Mouse (Mus musculus): ENCODE measurements around the gene Cacna1c. TPM values are rescaled to one million over a fixed set of nuclear protein-coding genes. Genes with fewer than 3 reads are reported as not detected.

Gene Cacna1c
- polyA plus RNA-seq, 1 experiment from 2014 or later, result 4.7 TPM

DNA sequence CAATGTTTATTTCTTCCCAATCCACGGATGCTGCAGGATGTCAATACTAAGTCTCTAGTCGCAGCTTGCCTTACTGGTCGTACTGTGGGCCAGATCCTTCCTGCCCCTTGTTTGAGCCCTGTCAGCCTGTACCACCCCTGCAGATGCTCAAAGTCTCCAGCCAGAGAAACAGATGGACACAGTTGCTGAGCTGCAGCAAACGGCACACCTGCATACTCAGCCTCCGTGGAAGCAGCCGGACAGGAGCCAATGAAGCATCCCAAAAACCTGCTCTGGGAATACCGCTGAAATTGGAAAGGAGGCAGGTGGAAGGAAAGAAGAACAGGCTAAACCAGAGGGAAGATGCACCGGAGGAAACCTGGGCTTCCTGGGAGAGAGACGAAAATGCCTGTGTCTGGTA, 243.8 kb downstream of the Cacna1c start:
- Histone ChIP-seq H3K4me2 (ENCODE audit: low read length) (no peak overlapping the region), H3K9me3 (ENCODE audit: control insufficient read depth, low read length) (no peaks in the 10 kb centered on the region), H3K4me3 (ENCODE audit: low read length) (no peak overlapping the region), H3K4me1 (ENCODE audit: control insufficient read depth, insufficient read depth, low read depth, low read length) (no peaks in the 10 kb centered on the region; the same call in 1 of the 2 replicates), H3K9ac (ENCODE audit: low read depth, low read length) (no peak overlapping the region), H3K27ac (ENCODE audit: low read depth, low read length) (no peak overlapping the region), H3K27me3 (replicated peaks; ENCODE audit: control insufficient read depth, insufficient read depth, low read length) (no peaks in the 10 kb centered on the region), H3K36me3 (ENCODE audit: control insufficient read depth, insufficient read depth, low read length) (no peaks in the 10 kb centered on the region)
- ATAC-seq, result peak; percentile 25; the same call in 1 of the 2 replicates
- 70% methylated on average over 9 of the region's 9 CpGs for WGBS

GRCm38 (mm10) chr6:118950190-118950589, 246.0 kb downstream of the Cacna1c start:
- Histone ChIP-seq H3K9ac (ENCODE audit: low read depth, low read length) (no peak overlapping the region), H3K27me3 (replicated peaks; ENCODE audit: control insufficient read depth, insufficient read depth, low read length) (no peaks in the 10 kb centered on the region), H3K27ac (ENCODE audit: low read depth, low read length) (no peak overlapping the region; the same call in 1 of the 2 replicates), H3K36me3 (ENCODE audit: control insufficient read depth, insufficient read depth, low read length) (no peaks in the 10 kb centered on the region), H3K9me3 (ENCODE audit: control insufficient read depth, low read length) (no peaks in the 10 kb centered on the region), H3K4me2 (ENCODE audit: low read length) (no peak overlapping the region), H3K4me1 (ENCODE audit: control insufficient read depth, insufficient read depth, low read depth, low read length) (no peaks in the 10 kb centered on the region; the same call in 1 of the 2 replicates), H3K4me3 (ENCODE audit: low read length) (no peak overlapping the region)
- WGBS, result 64% methylated on average over 13 of the region's 13 CpGs
- ATAC-seq, result peak; percentile 53; the same call in 1 of the 2 replicates

DNA sequence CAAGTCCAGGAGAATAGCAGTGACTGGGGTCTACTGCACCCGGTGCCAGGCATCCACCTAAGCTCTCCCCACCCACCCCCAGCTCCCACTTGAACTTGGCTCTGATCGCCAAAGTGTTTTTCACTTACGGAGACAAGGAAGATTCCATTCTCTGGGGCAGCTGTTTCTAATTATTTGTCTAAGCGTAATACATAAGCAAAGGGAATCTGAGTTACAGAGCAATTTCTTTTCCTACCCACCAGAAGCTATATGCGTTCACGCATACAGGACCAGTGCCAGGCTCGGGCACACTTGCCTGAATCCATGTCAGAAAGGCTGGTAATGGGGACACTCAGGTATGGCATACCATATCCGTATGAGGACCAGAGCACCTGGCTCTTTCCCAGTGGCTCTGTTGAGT, 248.9 kb downstream of the Cacna1c start:
- Histone ChIP-seq H3K4me3 (ENCODE audit: low read length) (no peak overlapping the region), H3K4me2 (ENCODE audit: low read length) (no peak overlapping the region), H3K9ac (ENCODE audit: low read depth, low read length) (no peak overlapping the region), H3K9me3 (ENCODE audit: control insufficient read depth, low read length) (no peaks in the 10 kb centered on the region), H3K4me1 (ENCODE audit: control insufficient read depth, insufficient read depth, low read depth, low read length) (no peaks in the 10 kb centered on the region; the same call in 1 of the 2 replicates), H3K27ac (ENCODE audit: low read depth, low read length) (no peak overlapping the region), H3K36me3 (ENCODE audit: control insufficient read depth, insufficient read depth, low read length) (no peaks in the 10 kb centered on the region), H3K27me3 (replicated peaks; ENCODE audit: control insufficient read depth, insufficient read depth, low read length) (no peaks in the 10 kb centered on the region)
- 76% methylated on average over 8 of the region's 8 CpGs for WGBS
- no peak for ATAC-seq

DNA sequence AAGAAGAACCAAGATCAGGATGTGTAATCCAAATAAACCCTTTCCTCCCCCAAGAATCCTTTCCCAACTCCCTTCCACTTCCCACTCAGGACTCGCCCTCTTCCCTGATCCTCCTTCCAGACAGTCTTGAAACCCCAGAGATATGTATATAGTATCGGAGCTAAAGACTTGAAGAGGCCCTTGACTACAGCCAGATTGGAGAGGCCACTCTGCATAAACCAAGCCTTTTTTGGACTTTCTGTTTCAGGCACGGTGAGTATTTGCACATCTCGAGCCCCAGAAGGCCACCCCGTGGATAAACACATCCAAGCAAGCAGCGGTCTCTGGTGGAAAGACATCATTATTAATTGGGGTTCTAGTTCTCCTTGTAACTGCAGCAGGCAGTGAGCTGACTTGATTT, 249.6 kb downstream of the Cacna1c start:
- Histone ChIP-seq H3K27me3 (replicated peaks; ENCODE audit: control insufficient read depth, insufficient read depth, low read length) (no peaks in the 10 kb centered on the region), H3K4me3 (ENCODE audit: low read length) (no peak overlapping the region), H3K9ac (ENCODE audit: low read depth, low read length) (no peak overlapping the region), H3K4me1 (ENCODE audit: control insufficient read depth, insufficient read depth, low read depth, low read length) (no peaks in the 10 kb centered on the region; the same call in 1 of the 2 replicates), H3K9me3 (ENCODE audit: control insufficient read depth, low read length) (no peaks in the 10 kb centered on the region), H3K4me2 (ENCODE audit: low read length) (no peak overlapping the region), H3K36me3 (ENCODE audit: control insufficient read depth, insufficient read depth, low read length) (no peaks in the 10 kb centered on the region), H3K27ac (ENCODE audit: low read depth, low read length) (no peak overlapping the region)
- WGBS, result 88% methylated on average over 6 of the region's 6 CpGs
- no peak for ATAC-seq

GRCm38 (mm10) chr6:118944093-118944492, 252.1 kb downstream of the Cacna1c start:
- H3K9ac ChIP-seq (ENCODE audit: low read depth, low read length), result no peak overlapping the region
- H3K4me1 ChIP-seq (ENCODE audit: control insufficient read depth, insufficient read depth, low read depth, low read length), result 0 out of 2 replicates have a peak, but pooled peaks cover 2% of the 10 kb centered on the region
- H3K4me2 ChIP-seq (ENCODE audit: low read length), result no peak overlapping the region
- no peak for ATAC-seq
- no peaks in the 10 kb centered on the region for H3K27me3 ChIP-seq (replicated peaks; ENCODE audit: control insufficient read depth, insufficient read depth, low read length)
- H3K36me3 ChIP-seq (ENCODE audit: control insufficient read depth, insufficient read depth, low read length), result no peaks in the 10 kb centered on the region
- no peak overlapping the region for H3K27ac ChIP-seq (ENCODE audit: low read depth, low read length)
- H3K4me3 ChIP-seq (ENCODE audit: low read length), result no peak overlapping the region
- H3K9me3 ChIP-seq (ENCODE audit: control insufficient read depth, low read length), result no peaks in the 10 kb centered on the region
- WGBS, result 96% methylated on average over 4 of the region's 4 CpGs

DNA sequence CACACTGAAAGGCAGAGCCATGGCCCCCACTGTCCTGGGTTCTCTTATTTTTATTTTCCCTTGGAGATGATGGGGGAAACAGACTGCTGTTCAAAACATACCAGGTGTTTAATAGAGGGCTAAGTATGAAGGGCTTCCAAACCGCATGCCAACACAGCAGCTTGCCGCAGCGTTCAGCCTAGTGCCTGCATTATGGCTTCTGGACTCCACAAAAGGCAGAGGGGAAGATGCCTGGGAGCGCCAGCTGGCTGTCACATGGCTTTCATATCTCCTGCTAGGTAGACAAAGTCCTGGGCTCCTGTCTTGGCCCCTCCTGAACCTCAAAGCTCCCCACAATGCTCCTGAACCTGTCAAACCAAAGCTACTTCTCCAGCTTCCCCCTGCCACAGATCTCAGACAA, 254.4 kb downstream of the Cacna1c start:
- no peak for ATAC-seq
- 78% methylated on average over 4 of the region's 4 CpGs for WGBS
- Histone ChIP-seq H3K9me3 (ENCODE audit: control insufficient read depth, low read length) (no peaks in the 10 kb centered on the region), H3K4me2 (ENCODE audit: low read length) (no peak overlapping the region), H3K4me1 (ENCODE audit: control insufficient read depth, insufficient read depth, low read depth, low read length) (peaks cover 12% of the 10 kb centered on the region), H3K36me3 (ENCODE audit: control insufficient read depth, insufficient read depth, low read length) (no peaks in the 10 kb centered on the region), H3K9ac (ENCODE audit: low read depth, low read length) (no peak overlapping the region), H3K4me3 (ENCODE audit: low read length) (no peak overlapping the region), H3K27me3 (replicated peaks; ENCODE audit: control insufficient read depth, insufficient read depth, low read length) (no peaks in the 10 kb centered on the region), H3K27ac (ENCODE audit: low read depth, low read length) (no peak overlapping the region)

GRCm38 (mm10) chr6:118941036-118941435, 255.2 kb downstream of the Cacna1c start:
- Histone ChIP-seq H3K4me3 (ENCODE audit: low read length) (no peak overlapping the region), H3K4me1 (ENCODE audit: control insufficient read depth, insufficient read depth, low read depth, low read length) (peaks cover 14% of the 10 kb centered on the region), H3K36me3 (ENCODE audit: control insufficient read depth, insufficient read depth, low read length) (no peaks in the 10 kb centered on the region), H3K9ac (ENCODE audit: low read depth, low read length) (no peak overlapping the region), H3K4me2 (ENCODE audit: low read length) (no peak overlapping the region), H3K27ac (ENCODE audit: low read depth, low read length) (no peak overlapping the region), H3K27me3 (replicated peaks; ENCODE audit: control insufficient read depth, insufficient read depth, low read length) (no peaks in the 10 kb centered on the region), H3K9me3 (ENCODE audit: control insufficient read depth, low read length) (no peaks in the 10 kb centered on the region)
- WGBS, result 94% methylated on average over 3 of the region's 3 CpGs
- ATAC-seq, result no peak

GRCm38 (mm10) chr6:118939626-118940025, 256.6 kb downstream of the Cacna1c start:
- no peak overlapping the region for H3K27ac ChIP-seq (ENCODE audit: low read depth, low read length)
- no peaks in the 10 kb centered on the region for H3K9me3 ChIP-seq (ENCODE audit: control insufficient read depth, low read length)
- ATAC-seq, result no peak
- no peak overlapping the region for H3K9ac ChIP-seq (ENCODE audit: low read depth, low read length)
- H3K4me1 ChIP-seq (ENCODE audit: control insufficient read depth, insufficient read depth, low read depth, low read length), result peaks cover 17% of the 10 kb centered on the region
- H3K4me2 ChIP-seq (ENCODE audit: low read length), result no peak overlapping the region
- 88% methylated on average over 8 of the region's 8 CpGs for WGBS
- no peak overlapping the region for H3K4me3 ChIP-seq (ENCODE audit: low read length)
- no peaks in the 10 kb centered on the region for H3K27me3 ChIP-seq (replicated peaks; ENCODE audit: control insufficient read depth, insufficient read depth, low read length)
- no peaks in the 10 kb centered on the region for H3K36me3 ChIP-seq (ENCODE audit: control insufficient read depth, insufficient read depth, low read length)

DNA sequence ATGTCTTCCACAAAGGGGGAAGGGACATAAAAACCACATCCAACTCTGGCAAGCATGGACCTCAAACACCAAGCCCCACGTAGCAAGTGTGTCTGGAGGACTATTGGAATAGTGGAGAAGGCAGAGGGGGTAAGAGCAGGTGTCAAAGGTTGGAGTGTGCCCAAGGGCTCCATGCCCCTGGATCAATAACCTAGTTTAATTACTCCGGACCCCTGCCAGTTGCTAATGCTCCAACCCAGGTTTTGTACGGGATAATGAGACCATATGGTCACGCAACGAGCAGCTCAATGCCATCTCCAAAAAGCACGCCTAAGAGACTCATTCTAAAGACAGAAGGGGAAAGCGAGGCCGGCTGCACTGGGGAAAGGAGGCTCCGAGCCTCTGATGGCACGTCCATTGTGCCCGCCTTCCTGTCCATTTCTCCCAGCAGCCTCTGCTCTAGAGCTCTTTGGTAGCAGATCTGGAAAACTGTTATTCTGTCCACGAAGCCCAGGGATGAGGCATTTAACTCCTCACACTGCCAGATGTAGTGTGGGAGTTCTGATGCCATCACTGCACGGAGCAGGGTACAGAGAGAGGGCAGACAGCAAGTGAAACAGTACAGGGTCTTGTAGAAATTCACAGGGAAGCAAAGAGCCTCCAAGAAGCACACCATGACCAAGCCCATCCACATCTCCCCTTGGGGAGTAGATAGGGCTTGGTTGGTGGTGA, 257.7 kb downstream of the Cacna1c start:
- ATAC-seq, result peak; percentile 32; the same call in 1 of the 2 replicates
- no peak overlapping the region for H3K27ac ChIP-seq (ENCODE audit: low read depth, low read length)

More for the DNA sequence above, 257.7 kb downstream of the Cacna1c start:
- 56% methylated on average over 13 of the region's 13 CpGs for WGBS
- Histone ChIP-seq H3K27me3 (replicated peaks; ENCODE audit: control insufficient read depth, insufficient read depth, low read length) (no peaks in the 10 kb centered on the region), H3K4me3 (ENCODE audit: low read length) (no peak overlapping the region), H3K9ac (ENCODE audit: low read depth, low read length) (no peak overlapping the region), H3K4me2 (ENCODE audit: low read length) (no peak overlapping the region), H3K36me3 (ENCODE audit: control insufficient read depth, insufficient read depth, low read length) (no peaks in the 10 kb centered on the region), H3K4me1 (ENCODE audit: control insufficient read depth, insufficient read depth, low read depth, low read length) (peaks cover 17% of the 10 kb centered on the region), H3K9me3 (ENCODE audit: control insufficient read depth, low read length) (no peaks in the 10 kb centered on the region)

Measured in hindbrain, embryonic 16.5 days (tissue).